Mouse (Mus musculus): ENCODE measurements around the gene Dock8.

Dock8 gene

DNA sequence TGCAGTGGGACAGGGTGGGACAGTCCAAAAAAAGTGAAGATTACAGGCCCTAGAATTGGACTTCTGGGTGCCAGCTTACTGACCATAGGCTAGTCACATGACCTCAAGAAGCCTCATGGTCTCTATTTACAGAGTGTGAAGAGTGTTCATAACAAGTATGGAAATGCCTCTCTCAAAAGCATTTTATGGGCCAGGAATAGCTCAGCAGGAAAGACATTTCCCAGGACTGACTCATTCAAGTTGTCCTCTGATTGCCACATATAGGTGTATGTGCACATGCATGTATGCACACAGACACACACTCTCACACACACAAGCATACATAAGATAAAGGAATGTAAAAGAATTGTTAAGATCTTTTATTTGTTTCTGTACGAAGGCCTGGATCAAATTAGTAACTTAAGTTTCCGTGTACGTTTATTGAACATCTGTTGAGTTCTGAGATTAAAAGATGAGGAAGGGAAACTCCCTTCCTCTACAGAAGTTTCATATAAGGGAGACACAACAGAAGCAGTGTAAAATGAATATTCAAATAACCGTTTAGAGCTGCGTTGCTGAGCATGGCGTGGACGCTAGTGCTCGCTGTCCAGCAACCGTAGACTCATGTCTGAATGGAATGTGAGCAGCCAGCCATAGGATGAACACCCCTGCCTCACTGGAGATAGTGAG, 63.0 kb downstream of the Dock8 start:
- no peak for DNase-seq (ENCODE audit: low read depth, low spot score)

DNA sequence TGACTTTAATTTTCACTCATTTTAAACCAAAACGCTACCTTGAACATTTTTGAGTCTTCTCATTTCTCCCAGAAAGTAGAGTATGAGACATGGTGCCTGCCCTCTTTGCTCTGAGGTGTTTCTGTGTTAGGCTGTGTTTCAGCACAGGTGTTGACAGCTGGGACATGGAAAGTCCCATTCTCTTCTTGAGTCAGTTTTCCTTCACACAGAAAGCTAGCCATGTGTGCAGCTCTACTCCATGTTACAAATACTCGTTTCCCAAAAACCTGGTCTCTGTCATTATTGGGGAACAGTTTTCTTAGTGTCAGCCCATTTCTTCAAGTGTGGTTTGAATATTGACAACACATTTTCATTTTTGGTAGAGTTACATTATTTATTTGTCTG, 63.5 kb downstream of the Dock8 start:
- no peak for DNase-seq (ENCODE audit: low read depth, low spot score)

DNA sequence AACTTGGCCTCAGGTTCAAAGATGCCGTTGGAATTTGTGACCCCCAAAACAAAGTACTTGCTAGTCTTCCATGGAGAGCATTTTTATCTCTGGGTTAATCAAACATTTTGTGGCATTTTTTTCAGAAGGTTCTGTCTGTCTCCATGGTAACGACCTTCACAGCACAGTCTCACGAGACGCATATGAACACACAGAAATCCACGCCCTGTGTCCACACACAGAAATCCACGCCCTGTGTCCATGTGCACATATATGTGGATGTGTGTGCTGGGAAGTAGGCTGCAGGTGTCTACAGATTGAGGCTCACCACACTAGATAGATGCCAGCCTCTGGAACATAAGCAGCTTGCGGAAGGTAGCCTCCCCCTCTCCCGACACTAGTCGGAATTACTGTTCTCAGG, 66.9 kb downstream of the Dock8 start:
- DNase-seq (ENCODE audit: low read depth, low spot score): no peak

DNA sequence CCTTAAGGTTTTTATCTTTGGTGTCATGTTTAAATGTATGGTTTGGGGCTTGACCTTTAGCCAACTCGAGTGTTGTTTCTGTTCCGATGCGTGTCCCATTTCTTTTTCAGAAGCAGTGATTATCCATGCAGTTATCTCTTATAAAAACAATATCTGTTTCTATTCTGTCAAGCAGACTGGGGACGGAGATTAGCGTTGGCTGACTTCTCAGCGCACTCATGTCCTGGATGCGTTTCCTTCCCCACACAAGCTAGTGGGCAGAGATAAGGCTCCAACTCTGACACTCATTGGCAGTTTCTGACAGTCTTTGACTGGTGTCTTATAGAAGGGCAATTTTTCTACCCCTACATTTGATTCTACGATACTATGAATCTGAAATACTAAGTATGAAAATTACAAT, 69.2 kb downstream of the Dock8 start:
- no peak for DNase-seq (ENCODE audit: low read depth, low spot score)

DNA sequence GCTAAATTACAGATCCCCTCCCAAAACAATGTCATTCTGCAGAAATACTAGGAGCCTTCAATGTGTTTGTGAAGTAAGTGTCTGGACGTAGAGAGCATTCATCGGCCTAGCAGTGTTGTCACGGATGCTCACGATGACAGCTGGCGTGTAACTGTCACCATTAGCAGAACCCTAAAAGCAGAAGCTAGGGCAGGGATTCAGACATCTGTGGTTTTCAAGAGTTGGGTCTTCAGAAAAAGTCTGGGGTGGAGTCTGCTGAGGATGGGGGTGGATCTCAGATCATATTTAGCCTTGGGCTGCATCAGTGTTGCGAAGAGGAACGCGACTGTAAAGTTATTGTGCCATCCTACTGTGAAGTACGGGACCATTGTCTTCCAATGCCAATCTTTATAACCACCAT, 73.2 kb downstream of the Dock8 start:
- DNase-seq (ENCODE audit: low read depth, low spot score): no peak

DNA sequence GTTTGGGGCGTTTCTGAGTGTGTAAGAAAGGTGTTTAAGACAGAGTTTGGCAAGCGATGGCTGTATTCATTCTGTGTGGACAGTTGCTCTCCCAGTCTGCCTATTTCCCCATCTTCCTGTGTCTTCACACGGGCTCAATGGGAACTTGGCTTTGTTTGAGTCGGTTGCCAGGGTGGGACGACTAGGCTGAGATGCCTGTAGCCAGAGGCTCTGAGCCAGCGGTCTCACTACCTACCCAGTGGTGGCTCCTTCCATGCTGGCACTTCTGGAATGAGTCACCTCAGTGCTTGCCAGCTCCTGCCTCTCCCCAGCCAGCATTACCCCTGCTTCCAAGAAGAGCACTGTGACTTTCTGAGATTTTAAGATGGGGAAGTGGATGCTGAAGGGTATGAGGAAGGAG, 75.4 kb downstream of the Dock8 start:
- DNase-seq (ENCODE audit: low read depth, low spot score): no peak

DNA sequence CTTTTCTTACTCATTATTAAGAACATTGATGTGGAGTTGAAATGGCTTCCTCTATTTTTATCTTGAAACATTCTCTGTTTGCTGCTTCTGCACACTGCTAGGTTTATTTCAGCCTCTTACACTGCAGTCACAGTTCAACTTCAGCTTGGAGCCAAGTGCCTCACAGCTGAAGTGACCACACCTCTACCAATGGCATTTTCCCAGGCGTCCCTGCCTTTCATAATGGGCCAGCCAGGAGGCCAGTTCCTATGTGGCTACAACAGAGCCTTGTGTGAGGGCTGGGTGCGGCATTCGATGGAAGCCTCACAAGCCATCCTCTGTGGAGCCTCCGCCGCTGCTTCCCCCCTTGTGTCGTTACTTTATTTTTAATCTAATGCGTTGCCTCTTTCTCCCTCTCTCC, 78.3 kb downstream of the Dock8 start:
- DNase-seq (ENCODE audit: low read depth, low spot score): no peak

DNA sequence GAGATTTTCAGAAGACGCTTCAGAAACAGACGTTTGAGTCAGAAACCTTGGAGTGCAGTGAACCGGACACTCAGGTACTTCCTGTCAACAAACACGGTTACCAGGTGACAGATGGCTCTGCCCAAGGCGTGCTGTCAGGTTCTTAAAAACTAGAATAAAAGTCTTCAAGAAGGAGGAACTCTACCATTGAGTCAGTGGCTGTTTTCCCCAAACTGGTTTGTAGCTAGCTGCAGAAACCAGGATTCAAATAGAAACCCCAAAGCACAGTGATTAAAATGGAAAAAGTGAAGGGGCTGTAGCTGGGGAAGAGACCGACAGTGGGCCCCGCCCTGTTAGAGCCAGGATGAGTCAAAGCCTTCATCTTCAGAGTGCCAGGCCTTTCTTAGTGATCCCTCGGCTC, 78.8 kb downstream of the Dock8 start:
- DNase-seq (ENCODE audit: low read depth, low spot score): no peak

DNA sequence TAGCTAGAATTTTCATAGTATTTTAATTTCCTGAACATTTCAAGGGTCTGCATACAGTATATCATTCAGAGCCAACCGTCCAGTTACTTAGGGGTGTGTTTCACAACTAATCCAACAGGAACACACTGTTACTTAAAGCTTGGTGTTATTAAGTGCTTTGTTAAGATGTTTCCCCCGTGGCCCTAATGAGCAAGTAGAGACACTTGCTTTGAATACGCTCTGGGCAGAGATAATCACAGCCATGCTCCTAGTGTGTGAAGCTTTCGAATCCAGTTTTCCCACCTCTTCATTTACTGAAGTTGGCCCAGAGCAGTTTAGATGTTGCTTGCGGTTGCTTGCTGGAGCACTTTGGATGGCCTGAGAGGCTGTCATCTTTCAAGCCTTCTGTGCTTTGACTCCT, 80.8 kb downstream of the Dock8 start:
- DNase-seq (ENCODE audit: low read depth, low spot score): no peak

DNA sequence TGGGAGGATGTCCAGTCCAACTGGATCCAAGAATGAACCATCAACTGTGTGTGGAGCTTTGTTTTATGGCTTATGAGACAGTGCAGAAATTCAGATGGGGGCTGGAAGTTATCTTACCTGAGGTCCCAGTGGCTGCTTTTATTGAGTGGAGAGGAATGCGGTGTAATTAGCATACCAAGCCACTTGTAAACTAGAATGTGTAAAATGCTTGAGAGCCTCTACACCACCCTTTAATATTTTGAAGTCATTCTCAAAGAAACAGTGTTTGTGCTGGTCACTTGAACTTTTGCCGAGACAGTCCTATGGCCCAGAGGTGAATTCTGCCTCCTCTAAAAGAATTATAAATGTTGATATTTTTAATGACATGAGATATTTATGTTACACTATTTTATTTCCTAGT, 83.5 kb downstream of the Dock8 start:
- no peak for DNase-seq (ENCODE audit: low read depth, low spot score)

DNA sequence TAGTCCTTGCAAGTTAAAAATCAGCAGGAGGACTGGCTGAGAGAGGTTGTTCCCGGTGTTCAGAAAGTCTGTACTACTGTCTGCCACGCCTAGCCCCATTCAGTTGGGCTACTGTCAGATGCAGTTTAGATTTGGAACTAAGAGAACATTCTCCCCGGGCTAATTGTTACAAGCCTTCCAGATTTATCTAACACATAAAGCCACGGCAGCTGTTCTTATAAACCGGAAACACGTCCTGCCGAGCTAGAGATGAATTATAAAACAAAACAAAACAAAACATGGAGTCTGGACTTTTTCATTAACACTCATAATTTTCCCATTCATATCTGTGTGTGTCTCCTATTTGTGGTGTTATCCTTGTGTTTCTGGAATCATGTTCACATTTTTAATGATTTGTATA, 87.8 kb downstream of the Dock8 start:
- no peak for DNase-seq (ENCODE audit: low read depth, low spot score)

DNA sequence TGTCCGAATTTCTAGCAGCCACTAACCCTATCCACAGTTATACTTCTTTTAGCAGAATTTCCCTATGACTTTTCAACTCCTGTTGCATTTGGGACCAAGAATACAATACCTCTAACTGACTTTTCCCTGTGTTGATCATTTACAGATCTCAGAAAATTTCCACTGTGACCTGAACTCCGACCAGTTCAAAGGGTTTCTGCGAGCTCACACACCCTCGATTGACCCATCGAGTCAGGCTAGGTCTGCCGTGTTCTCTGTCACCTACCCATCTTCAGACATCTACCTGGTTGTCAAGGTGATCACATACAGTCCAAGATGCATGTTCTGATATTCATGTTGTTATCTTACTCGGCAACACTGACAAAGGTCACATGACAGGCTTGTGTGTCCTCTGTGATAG, 90.4 kb downstream of the Dock8 start:
- no peak for DNase-seq (ENCODE audit: low read depth, low spot score)

DNA sequence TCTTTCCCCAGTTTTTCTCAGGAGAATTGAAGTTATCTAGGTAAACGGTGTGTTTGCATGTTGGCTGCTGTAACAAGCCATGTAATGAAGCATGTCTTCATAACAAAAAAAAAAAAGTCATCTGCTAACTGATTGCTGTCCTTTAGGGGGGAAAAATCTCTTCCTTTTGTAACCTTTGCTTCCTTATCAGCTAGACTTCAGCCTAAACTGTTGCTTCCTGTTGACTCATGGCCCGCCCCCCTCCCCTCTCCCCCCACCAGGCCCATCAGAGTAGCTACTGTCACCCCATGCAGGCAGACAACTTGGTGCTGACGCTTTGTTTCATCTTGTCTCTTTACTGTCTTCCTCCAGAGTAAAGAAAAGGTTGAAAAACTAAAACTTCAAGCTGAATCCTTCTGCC, 95.8 kb downstream of the Dock8 start:
- no peak for DNase-seq (ENCODE audit: low read depth, low spot score)

DNA sequence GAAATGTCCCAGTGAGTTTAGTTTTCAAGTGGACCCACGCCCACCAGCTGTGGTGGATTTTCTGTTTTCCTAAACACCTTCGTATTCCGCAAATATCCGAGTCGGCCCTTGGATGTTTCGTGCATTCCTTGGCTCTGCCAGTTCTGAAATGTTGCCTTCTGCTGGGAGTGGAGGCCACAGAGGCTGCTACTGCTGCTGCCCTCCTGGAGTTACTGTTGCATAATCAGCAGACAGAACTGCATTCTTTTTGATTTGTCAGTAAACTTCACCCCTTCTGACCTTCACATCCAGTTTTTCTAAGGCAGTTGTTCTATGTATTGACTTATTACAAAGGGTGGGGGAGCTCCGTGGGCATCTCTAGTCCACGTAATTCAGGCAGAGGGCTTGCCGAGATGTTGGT, 97.0 kb downstream of the Dock8 start:
- DNase-seq (ENCODE audit: low read depth, low spot score): no peak

DNA sequence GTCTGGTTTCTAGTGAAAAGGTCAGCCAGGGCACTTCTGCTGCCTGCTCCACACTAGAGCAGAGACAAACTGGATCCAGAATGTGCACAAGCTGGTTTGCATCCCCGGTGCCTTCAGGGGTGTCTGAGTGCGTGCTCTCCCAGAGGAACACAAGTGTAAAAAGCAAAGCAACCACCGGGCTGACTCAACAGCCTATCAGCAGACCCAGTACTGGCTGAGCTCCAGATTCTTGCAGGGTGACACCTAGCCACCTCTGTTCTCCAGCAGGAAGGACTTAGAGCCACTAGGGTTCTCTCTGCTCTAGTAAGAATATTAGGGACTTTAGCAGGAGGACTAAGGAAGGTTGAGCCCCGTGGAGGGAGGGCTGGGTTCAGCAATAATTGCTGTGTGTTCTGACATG, 97.7 kb downstream of the Dock8 start:
- no peak for DNase-seq (ENCODE audit: low read depth, low spot score)

DNA sequence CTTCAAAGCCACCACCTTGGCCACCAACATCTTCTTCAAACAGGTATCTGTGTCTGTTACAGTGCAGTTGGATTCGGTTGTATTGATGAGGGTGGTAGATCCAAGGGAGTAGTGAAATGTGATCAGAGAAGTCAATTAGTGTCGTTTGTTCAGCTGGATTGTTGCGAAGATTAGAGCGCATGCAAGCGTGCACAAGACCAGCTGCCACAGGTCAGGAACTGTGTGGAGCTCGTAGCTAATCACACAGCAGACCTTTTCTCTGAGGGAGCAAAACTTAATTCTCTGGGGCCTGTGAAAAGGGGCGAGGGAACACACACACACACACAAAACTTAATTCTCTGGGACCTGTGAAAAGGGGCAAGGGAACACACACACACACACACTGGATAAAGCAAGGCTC, 98.2 kb downstream of the Dock8 start:
- DNase-seq (ENCODE audit: low read depth, low spot score): no peak

DNA sequence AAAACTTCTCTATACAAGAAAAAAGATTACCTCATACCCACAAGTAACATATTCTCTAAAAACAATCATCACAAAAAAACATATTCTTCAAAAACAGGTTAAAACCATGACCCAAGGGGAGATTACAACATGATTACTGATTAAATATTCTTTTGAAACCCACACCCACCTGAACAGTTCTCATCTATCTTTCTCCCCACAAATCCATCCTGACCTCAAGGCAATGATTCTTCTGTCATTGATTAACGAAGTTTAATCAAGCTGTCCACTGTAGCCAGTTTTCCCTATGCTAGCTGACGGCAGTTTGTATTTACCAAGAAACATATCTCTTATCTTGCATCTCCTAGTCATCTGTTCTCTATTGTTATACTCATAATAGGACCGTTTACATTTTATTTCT, 98.6 kb downstream of the Dock8 start:
- DNase-seq (ENCODE audit: low read depth, low spot score): no peak

DNA sequence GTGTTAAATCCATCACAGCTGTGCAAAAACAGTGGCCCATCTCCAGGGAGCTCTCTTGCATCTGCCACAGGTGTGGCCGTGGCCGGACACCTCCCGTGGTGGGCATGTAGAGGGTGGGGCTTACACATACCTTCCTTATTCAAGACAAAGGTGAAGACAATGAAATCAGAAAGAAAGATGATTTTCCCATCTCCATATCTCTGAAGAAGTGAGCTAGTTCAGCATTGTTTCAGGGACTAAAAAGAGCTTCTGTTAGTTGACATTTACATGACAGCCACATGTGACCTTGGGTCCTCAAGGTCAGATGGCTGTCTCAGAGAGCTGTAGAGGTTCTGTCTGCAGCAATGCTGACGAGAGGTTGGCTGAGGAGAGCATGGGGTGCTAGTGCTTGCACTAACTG, 99.6 kb downstream of the Dock8 start:
- DNase-seq (ENCODE audit: low read depth, low spot score): no peak

DNA sequence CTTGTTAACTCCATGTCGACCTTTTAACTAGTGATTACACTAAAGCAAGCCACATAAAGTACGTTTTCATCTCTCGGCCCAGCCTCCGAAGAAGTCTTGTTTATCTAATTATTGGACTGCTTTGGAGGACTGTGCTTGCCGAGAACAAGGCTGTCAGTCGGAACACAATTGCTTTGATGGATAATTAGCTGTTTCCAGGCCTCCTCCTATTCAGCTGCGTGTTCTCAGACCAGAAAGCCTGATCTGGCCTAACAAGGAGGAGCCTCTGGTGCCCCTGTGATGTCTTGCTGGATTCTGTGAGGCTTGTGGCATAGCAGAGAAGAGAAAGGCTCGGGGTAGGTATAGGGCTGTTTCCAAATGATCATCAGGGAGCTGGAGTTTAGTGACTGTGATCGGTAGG, 106.3 kb downstream of the Dock8 start:
- no peak for DNase-seq (ENCODE audit: low read depth, low spot score)

DNA sequence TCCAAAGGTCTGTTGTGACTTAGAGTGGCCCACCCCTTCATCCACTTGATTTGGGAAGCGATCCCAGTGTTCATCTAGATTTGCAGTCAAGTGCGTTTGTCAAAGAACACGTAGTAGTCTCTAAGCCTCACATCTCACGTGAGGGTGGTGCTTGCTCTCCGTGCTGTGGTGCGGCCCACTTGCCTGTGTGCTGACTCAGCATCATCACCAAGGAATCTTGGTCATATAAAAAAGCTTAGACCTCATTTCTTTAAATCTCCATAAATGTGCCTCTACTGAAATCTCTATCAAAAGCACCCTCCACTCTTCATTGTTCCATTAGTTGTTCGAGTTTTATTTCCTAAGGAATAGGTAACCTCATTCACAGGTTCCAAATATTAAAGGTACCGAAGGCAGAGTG, 107.0 kb downstream of the Dock8 start:
- no peak for DNase-seq (ENCODE audit: low read depth, low spot score)

DNA sequence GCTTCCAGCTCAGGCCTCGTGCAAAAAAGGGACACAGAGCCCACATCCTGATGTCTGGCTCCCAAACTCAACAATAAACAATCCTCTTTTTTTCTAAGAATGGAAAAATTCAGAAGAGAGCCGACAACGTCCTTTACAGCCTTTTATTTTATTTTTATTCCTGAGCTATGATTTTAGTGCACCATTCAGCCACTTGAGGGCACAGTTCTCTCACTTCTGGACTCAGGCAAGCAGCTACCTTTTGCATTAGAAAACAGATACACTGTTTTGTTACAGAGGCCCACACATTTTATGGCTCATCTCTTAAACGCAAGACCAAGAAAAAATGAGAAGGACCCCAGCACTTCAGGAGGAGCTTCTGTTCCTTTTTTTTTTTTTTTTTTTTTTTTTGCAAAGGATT, 108.1 kb downstream of the Dock8 start:
- DNase-seq (ENCODE audit: low read depth, low spot score): peak; percentile 23

DNA sequence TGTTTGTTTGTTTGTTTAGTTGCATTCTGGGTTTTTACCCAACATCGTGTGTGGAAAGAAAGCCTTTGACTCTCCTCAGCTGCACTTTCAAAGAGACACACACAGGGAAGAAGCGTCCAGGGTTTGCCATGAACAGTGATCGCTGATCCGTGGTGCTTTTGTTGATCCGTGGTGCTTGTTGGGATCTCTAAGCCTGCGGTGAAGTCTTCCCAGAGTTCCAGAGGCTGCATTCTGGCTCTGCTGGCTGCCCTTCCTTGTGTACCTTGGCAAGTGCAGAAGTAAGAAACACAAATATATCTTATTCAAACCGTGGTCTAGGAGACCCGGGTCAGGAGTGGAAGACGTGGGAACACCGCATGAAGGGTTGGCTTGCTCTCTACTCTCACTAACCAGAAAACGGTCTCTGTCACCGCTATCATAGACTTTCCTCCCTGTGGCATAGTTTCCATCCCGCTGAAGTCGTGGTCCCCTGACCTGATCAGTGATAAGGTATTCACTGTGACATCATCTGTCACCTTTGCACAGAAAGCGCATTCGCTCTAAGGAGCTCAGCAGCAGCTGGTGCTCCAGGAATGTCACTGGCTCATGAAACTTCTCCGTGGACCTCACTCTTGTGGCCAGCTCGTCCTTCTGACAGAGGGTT, 112.4 kb downstream of the Dock8 start:
- DNase-seq (ENCODE audit: low read depth, low spot score): no peak

DNA sequence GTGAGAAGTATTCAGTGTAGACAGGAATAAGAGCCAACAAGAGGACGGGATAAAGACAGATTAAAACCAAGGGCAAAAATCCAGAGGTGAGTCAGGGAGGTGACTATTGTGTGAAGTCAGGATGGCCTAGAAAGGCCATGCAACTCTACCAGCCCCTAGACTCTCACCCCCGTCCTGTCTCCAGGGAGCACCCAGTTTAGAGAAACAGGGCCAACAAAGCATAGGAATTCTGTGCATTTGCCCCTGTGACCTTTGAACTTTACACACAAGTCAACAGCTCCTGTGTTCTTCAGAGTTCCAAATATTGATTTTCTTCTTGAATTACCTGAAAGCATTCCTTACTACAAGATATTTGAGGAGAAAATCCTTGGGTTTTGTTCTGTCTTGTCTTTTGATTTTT, 117.6 kb downstream of the Dock8 start:
- DNase-seq (ENCODE audit: low read depth, low spot score): no peak

DNA sequence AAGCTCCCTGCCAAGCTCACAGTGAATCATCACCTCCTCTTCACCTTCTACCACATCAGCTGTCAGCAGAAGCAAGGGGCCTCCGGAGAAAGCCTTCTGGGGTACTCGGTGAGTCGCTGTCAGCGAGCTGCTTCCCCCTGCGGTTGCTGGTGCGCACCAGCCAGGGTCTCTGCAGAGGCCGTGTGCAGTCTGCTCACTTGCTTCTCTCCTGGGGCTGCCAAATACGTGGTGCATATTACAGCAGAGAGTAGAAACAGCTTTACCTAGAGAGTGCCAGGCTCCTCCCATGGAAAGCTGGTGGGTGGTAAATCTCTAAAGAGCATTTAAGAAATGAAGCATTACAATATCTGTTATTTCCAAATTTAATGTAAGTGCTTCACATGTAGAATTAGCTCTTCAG, 123.1 kb downstream of the Dock8 start:
- peak; percentile 27 for DNase-seq (ENCODE audit: low read depth, low spot score)
